Mouse (Mus musculus) yolk sac, embryonic 10.5 days (tissue): ENCODE data around the gene Plekha6.

Experiments
- DNase-seq: peaks from one replicate; pipeline ENCODE4 v3.0.0-alpha.2; 2017; ENCODE audit warnings: low spot score

Plekha6 gene

DNA sequence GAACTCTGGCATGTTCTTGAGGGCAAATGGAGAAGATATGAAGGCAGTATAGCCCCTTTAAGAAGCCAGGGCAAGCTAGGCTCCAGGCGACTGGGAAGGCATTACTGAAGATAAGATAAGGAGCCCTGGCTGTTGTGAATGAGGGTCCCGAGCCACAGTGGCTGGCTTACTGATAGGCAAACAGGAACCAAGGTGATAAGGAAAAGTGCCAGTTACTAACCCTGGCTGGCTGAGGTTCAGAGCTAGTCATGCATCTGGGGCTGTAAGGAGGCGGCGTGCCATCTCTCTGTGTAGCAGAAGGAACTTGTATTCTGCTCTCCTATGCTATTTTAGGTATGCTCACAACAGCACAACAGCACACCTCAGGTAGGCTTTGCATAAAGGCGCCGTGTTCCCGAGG, 80.7 kb downstream of the Plekha6 start:
- DNase-seq: peak; percentile 61

DNA sequence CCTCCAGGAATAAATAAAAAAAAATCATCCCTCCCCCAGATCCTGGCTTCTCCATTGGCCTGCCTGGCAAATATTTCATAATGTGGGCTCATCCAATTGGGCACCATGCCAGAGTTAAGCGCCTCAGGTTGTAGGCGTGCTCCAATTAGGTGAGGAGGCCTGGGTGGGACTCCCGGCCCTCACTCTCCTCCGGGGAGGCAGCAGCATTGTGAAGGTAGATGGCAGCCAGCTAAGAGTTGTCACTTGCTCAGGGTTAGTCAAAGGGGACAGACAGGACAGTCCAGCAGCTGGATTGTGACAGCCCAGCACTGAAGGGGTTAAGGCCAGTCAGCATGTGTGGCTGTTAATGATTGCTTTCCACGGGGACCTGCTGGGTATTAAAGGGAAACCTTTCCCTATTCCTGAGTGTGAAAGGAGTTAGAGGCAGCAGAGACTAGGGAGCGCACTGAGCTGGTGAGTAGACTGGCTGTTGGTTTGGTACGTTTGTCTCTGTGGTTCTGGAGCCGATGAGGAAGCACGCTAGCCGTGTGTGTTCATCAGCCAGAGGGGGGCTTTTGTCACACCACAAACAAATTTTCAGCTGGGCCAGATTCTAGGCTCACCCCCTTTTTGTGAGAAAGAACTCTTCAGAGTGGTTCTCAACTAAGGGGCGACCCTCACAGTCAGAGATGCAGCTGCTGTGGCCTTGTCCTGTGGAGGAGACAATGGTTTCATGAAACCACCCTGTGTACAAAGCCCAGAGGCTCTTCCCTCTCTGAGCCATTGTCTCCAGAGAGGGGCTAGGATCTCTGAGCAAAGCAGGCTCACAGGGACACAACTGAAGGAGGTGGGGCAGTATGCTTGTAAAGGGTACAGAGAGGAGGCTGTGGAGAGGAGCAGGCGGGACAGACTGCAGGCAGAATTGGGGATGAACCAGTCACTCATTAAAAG, 81.9 kb downstream of the Plekha6 start:
- DNase-seq: peak; percentile 79

DNA sequence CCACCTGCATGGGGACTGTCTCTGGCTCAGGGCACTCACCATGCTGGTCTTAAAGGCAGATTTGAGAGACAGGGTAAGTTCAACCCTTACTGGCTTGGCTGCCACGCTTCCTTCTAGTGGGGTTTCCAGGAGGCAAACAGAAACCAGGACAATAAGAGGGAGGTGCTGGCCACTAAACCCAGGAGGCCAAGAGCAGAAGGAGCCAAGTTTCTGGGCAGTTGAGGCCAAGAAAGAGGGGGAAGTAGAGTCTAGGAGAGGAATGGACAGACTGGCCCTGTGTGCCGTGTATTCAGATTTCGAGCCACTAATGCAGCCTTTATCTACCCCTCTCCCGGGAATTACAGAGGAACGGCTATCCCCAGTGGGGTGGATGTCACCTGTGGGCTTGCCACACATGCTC, 83.2 kb downstream of the Plekha6 start:
- no peak for DNase-seq

DNA sequence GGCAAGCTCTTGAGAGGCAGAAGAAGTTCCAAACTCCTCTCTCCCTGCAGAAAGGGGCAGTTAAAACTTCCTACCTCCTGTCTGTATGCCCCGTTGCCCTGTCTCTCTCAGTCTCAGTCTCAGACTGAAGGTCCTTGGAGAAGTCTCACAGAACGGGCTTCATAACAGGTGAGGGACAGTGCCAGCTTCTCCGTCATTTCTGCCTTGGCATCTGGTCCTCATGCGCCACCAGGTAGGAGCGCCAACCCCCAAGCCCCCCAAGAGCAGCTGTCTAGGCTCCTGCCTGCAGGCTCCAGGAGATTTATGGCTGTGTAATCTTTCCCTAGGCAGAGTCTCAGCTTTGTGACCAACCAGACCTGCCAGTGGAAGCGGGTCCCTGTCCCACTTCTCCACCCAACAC, 86.8 kb downstream of the Plekha6 start:
- DNase-seq: no peak

DNA sequence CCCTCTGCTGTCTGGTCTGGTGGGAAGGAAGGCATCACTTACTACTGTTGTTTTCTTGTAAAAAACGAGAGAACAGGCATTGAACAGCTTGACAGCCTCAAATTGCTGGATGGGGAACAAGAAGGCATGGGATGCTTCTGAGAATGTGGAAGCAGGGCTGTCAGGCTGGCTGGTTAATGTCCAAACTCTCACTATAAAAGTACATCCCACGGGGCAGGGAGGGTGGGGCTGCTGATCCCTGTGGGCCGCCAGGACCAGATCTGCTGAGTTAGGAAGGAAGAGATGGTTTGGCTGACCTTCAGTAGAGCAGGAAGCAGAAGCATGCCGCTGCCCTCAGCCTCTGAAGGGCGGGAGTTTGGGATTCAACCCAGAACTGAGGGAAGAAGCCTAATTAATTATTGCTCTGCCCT, 87.6 kb downstream of the Plekha6 start:
- peak; percentile 75 for DNase-seq

DNA sequence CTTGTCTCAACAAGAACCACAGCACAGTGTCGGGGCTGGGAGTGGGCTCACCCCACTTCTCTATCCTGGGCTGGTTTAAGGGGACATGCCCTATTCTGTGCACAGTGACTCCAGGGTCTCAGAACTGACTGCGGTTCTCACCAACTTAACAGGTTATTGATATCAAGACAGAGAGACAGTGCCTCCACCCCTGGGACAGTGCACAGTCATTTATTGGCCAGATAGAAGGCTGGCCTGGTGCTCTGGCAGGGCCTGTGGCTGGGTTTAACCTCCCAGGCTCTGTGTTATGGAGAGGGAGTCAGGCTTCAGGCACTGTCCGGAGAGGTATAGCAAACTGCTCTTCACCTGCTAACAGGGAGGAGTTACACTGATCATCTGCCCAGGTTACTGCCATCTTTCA, 88.2 kb downstream of the Plekha6 start:
- no peak for DNase-seq

DNA sequence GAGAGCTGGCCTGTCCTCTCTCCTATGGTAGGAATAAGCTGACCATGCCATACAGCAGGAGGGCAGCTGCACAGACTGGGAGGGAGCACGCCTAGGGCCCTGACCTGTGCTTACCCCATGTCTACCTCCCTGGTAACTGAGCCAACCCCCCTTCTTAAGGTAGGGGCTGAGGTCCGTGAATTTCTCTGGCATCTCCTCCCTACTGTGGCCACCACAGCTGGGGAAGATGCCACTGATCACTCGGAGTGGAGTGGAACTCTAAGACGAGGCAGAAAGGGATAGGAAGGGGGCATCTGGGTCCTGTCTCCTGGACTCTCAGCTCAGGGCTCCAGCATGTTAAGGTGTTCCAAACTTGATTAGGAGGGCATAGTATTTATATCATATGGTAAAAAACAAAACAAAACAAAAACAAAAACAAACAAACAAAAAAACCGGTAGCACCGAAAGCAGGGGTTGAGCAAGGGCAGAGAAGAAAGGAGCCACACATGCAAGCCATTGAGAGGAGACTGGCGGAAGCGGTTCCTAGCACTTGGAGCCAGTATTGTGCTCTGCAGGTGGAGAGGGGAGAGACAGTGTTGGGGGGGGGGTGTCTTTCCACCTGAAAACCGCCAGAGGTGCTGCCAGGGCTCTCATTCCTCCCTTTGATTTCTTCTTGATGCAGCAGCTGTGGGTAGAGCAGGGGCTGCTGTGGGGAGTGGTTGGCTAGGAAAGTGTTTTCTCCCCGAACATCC, 89.0 kb downstream of the Plekha6 start:
- DNase-seq: no peak

DNA sequence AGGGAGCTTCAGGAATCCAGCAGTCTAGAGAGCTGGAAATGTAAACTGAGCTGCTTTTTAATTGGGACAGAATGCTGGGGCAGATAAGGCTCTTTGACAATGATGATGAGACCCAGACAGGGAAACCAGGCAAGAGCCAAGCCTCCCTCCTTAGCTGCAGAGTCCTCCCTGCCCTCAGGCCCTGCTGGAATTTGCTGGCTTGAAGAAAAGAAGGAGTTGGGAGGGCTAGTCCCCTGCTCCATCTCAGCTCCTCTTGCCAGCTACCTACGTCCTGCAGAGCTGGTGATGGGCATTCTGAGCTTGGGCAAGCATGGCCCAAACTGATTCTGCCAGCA, 89.5 kb downstream of the Plekha6 start:
- DNase-seq: peak; percentile 44

DNA sequence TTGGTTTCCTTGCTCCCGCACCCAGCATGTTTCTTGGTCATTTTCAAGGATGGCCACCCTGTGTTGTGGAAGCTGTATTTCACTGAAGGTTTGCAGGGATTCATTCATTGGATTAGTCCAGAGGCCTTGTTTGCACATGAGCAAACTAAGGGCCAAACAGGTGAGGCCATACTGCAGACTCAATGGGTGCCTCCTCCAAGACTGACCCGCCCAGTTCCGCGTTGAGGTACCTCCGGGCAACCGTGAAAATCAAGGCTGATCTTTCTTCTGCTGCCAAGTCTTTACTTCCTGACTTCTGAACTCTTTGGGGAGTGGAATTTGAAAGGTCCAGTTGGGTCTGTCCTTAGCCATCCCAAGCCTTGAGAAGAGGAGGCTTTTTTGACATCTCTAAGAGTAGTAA, 90.2 kb downstream of the Plekha6 start:
- DNase-seq: no peak

DNA sequence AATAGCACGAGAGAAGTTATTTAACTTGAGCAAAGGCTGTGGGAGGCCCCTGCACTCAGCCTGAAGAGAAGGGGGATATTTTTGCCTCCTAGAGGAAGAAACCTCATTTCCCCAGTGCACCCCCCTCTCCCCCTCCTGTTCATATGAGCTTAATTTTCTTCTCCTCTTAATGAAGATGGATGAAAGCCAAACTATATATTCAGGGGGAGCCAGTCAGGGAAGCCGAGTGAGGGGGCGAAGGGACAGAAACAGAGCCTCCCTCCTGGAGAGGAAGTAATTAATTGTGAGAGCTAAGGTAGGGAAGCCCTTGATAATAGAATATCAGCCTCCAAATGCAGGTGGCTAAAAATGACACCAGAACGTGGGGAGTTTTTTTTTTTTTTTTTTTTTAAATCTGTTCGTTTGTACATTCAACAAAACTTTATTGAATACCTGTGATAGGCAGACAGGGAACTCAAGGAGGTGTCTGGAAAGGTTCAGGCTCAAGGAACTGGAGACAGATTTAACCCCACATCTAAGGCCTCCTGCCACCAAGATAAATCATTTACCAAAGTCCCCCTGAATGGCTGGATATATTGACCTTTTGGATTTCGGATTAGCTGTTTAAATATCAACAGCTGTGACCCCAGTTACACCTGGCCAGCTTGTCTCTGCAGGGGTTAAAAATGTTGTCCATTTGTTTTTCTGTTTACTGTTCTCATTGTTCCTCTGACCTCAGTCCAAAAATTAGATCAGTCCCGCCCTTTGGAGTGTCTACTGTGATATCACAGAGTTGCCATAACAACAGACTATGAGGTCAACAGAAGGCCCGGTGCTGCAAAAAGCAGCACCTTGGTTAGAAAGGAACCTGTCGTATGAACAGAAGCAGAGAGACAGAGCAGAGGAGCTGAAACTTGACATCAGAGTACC, 91.1 kb downstream of the Plekha6 start:
- peak; percentile 82 for DNase-seq

DNA sequence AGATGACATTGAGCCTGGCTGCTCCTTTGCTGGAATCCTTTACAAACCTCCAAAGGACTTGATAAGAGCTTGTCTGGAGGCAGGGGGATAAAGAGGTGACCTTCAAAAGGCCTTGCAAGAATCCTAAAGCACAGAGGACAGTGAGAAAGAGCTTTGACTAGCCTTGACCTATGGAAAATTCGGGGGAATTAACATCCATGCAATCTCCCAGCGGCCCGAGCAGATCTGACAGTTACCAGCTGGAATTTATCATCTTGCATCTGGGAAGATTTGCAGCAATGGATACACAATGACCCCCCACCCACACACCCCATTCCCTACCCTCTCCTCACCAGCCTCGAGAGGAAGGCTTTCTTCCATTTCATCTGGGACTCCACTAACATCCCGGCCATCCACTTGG, 91.8 kb downstream of the Plekha6 start:
- no peak for DNase-seq

DNA sequence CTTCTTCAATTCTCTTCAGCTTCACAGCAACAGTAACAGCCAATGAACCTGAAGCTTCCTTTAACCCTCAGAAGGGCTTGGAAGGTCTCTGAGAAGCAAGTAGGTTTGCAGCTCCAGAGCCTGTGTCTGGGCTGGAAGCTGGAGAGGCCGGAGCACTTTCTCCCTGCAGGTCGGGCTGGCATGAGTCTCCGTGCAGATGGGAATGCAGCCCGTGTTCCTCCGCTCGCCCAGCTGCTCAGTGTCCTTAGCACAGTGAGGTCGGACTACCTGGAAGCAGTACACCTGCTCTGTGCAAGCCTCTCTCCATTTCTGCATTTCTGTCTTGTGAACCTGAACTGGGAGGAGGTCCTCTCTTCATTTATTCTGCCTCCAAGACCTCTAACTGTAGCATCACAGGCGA, 92.3 kb downstream of the Plekha6 start:
- DNase-seq: no peak

DNA sequence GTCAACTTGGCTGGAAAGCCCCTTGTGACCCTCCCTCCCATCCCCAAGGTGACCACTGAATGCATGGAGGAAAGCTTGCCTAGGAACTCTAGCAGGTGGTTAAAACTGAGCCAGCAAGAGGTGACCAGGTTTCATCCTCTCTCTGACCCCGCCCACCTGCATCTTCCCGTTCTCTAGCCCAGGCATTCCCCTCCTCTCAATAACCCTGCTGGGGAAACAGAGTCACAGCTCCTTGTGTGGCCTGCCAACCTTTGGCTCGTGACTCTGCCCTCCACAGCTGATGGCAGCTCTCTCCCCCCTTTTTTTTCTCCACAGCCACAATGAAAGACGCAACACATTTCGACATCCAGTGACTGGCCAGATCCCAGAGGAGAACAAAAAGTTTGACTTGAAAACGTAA, 94.7 kb downstream of the Plekha6 start:
- no peak for DNase-seq

DNA sequence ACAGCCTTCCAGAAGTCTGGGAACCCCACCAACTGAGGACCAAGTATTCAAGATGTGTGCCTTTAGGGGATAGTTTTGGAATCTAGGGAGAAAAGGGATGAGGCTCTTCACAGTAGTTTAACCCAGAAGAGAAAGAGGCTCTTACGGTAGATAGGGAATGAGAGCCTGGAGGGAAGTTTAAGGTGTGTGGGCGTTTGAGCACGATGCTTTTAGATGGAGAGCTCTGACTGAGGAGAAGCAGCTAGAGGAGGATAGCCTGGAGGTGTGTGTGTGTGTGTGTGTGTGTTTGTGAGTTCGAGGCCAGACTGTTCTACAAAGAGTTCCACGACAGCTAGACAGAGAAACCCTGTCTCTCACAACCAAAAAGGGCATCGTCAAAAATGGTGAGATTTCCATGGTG, 98.6 kb downstream of the Plekha6 start:
- DNase-seq: no peak

DNA sequence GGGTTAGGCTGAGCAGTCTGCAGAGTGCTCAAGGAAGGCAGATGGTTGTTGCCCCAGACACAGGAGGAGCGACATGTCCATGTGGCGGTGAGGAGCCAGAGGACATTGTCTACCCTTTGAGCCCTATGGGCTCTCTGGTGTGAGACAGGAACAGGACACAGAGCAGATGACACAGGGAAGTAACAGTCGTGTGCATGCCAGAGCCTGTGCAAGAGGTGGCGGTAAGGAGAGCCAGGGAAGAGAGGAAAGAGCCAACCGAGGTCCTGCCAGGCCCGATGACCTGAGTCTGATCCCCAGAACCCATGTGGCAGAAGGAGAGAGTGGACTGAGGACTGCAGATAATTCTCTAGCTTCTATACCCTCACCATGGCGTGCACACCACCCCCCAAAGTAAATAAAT, 99.1 kb downstream of the Plekha6 start:
- no peak for DNase-seq

DNA sequence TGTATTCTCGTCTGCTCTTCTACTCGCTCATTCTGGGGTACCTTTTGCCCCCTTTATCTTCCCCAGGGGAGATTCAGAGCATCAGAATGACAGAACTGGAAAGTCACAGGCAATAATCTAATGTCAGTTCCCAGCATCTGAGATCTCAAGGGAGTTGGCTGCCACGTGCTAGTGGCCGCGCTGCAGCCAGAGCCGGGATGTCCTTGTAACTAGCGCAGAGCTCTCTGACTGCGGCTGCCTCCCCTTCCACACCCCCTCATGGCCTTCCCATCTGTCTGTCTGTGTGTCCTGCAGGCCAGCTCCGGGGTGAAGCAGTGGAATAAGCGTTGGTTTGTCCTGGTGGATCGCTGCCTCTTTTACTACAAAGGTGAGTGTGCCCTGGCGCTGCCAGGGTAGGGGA, 100.4 kb downstream of the Plekha6 start:
- DNase-seq: no peak

DNA sequence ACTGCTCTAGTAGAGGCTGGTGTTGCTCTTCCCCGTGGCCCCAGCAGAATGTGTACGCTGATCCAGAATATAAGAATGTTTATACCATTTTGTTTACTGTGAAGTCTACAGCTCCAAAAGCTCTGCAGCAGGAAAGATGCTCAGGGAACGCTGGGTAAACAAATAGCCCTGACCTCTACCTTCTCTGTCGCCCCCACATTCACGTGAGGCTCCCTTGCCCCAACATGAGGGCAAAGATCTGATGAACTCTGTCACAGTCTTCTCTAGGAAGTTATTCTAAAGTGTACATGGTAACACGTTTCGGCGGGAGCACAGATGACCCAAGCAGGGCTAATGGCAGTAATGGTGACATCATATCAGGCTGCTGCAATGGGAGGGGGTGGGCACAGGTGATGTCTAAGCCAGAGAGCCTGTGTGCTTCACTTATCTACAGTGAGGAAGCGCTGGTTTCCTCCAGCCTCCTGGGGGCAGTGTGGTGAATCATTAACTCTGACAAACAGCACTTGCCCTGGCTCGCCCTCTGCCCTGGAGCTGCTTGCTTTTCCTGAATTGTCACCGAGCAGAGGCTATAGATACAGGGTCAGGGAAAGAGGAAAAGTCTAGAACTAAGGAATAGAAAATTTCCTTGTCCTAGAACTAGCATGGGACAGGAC, 101.2 kb downstream of the Plekha6 start:
- peak; percentile 92 for DNase-seq

DNA sequence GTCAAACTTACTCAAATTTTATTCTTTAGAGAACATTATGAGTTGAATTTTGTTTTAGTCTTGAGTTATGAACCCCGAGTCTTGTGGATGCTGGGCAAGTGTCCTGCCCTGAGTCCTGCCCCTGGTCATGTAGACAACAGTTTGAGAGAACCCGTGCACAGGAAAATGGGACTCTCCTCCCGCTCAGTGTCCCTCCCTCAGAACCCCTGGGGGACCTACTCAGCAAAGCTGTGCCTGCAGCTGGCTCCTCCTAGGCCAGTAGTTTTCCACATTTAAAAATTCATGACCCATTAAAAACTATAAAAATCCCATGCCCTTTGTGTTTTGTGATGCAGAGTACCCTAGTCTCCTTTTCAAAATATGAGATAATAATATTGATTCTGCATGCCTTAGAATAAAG, 103.1 kb downstream of the Plekha6 start:
- no peak for DNase-seq

DNA sequence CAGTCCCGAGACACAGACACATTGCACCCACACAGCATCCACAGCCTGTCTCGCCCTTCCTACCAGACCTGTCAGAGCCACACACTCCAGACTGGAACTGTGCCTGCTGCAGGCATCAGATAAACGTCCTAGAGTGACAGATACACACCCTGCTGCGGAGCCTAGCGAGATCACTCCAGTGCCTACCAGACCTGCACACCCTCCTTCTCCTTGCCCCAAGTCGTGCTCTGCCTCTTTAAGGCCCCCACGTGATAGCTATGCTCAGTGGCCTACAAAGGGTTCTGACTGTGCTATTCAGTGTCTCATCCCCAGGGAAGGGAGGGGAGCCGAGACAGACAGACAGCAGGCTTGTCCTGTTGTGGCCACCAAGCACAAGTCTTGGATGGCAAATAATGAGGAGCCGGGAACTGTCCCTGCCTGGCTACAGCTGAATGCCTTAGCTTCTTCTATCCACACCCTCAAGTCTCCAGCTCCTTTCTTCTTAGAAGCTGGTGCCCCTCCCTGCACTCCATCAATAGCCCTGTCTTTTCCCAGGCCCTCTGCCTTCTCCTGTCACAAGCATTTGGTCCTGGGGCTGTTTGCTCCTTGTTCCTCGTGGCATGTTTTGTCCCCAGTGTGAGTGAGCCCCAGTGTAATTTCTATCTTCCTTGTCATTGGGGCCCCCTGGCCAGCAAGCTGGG, 103.9 kb downstream of the Plekha6 start:
- no peak for DNase-seq

DNA sequence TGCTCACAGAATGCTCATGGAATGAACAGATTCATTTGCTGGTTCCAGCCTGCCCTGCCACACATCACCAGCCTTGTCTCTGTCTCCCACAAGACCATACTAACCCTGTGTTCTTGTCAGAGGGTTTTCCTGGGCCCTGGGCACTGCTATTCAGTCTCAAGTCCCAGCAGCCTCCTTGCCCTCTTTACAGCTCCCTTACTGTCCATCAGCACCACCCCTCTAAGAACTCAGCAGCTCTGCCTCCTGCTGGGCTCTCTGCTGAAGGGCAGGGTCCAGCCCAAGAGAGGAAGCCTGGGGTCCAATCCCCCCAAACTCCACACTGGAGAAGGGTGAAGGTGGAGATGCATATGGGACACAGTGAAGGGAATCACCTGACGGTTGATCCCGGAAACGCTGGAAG, 104.5 kb downstream of the Plekha6 start:
- no peak for DNase-seq

DNA sequence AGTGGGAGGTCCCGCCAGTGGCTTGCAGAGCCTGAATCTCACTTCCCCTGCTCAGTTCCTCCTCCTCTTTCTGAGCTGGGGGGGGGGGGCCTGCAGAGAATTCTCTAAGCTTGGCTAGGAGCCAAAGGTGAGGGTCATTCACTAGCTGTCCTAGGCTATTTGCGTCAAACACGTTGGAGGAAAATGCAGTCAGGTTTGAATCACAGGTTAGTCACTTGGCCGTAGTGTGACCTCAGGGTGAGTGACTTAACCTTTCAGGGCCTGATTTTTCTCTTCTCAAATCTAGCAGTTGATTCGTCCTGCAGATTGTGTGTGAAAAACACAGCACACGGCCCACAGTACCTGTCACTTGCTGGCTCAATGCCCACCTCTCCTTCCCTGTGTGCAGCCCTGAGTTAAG, 106.3 kb downstream of the Plekha6 start:
- DNase-seq: peak; percentile 86
